In the genomic region with DNA sequence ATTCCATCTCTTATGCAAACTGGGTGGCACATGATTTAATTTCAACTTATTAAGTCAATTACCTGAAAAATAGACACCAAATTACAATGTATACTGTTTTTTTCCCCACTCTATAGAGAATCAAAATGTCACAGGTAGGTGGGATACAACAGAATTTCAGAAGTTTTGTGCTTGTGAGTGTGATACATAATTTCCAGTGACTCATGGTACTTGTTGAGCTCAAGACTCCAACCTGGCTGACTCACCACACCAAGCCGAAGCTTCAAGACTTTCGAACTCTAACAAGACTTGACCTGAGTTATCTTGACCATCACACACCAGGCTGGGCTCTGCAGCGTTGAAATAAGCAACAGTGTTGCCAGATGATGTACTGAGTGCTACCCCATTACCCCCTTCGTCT, we compare ENCODE assay signal across 20 mouse cellular contexts. TPM values are rescaled to one million over a fixed set of nuclear protein-coding genes. Genes with fewer than 3 reads are reported as not detected.
DNase-seq lines count a peak whose midpoint lies in the region; ATAC-seq and TF ChIP-seq lines count a peak whose summit lies in the region.
"Had no signal": no experiment of that assay in that cellular context is flagged by ENCODE, and none has a peak within 500 bp of the region (broad histone marks: within the 10 kb centered on the region; RNA-seq: fewer than 3 reads in every experiment).

No protein-coding gene starts in this region.

- no peaks in the 10 kb centered on the region for H3K36me3 ChIP-seq in CH12.LX (replicated peaks in 1 of 2; ENCODE audit: control insufficient read depth in 1 of 2, insufficient read depth in 1 of 2, low read length in 1 of 2)
- H3K36me3 ChIP-seq in kidney, embryonic 15.5 days: no peaks in the 10 kb centered on the region
- H3K36me3 ChIP-seq: embryonic facial prominence, embryonic 10.5 days; G1E; heart, embryonic 10.5 days; hindbrain, embryonic 13.5 days had no signal

- WGBS in kidney, embryonic 15.5 days: 73% methylated on average over 4 of the region's 4 CpGs

- H3K4me2 ChIP-seq in CH12.LX (ENCODE audit: insufficient read depth, low read depth, poor library complexity, severe bottlenecking): peak overlapping the region; percentile 4; the same call in 1 of the 2 replicates
- no peak overlapping the region for H3K4me2 ChIP-seq in kidney, embryonic 15.5 days
- H3K4me2 ChIP-seq: forebrain, embryonic 13.5 days; hindbrain, embryonic 13.5 days had no signal

- no peaks in the 10 kb centered on the region for H3K27me3 ChIP-seq in CH12.LX (replicated peaks)
- no peaks in the 10 kb centered on the region for H3K27me3 ChIP-seq in kidney, embryonic 15.5 days
- H3K27me3 ChIP-seq: forebrain, embryonic 13.5 days; hindbrain, embryonic 13.5 days had no signal

- no peak overlapping the region for H3K27ac ChIP-seq in CH12.LX (ENCODE audit: insufficient read depth, low read depth)
- H3K27ac ChIP-seq in kidney, embryonic 15.5 days: no peak overlapping the region
- H3K27ac ChIP-seq: embryonic facial prominence, embryonic 10.5 days; forebrain, embryonic 13.5 days; heart, embryonic 10.5 days; hindbrain, embryonic 13.5 days; hindbrain, postnatal 0 days had no signal

- in situ Hi-C loops in CH12.LX (cut with MboI; ENCODE audit: low pct_ligation_motif_present, low pct_unique_long_range_greater_than_20kb, low sequenced_read_pairs): no loop called here

- no peak for ATAC-seq in kidney, embryonic 15.5 days (replicated peaks; ENCODE audit: low FRiP score)
- ATAC-seq: forebrain, embryonic 13.5 days; forebrain, postnatal 0 days; hindbrain, postnatal 0 days; intestine, embryonic 16.5 days had no signal

- TF ChIP-seq POLR2A in CH12.LX (IDR thresholded peaks at IDR 0.05; ENCODE audit: low read depth, low read length): no peak

- TF ChIP-seq EP300 in CH12.LX (IDR thresholded peaks at IDR 0.05; ENCODE audit: low read length): peak; percentile 85

- no peak for TF ChIP-seq CTCF in CH12.LX (conservative IDR thresholded peaks at IDR 0.05 in 1 of 2, IDR thresholded peaks at IDR 0.05 in 1 of 2; ENCODE audit: low read depth in 2 of 2, low read length in 2 of 2)

- H3K9ac ChIP-seq in CH12.LX (ENCODE audit: insufficient read depth, low read depth): no peak overlapping the region
- H3K9ac ChIP-seq in kidney, embryonic 15.5 days: no peak overlapping the region
- H3K9ac ChIP-seq: forebrain, embryonic 13.5 days; forebrain, postnatal 0 days; hindbrain, embryonic 13.5 days had no signal

- no peak for TF ChIP-seq RAD21 in CH12.LX (IDR thresholded peaks at IDR 0.05; ENCODE audit: low read depth, low read length)

- no peak overlapping the region for H3K4me3 ChIP-seq in CH12.LX (replicated peaks in 1 of 3; ENCODE audit: low read depth in 2 of 3, low read length in 2 of 3, poor library complexity in 1 of 3)
- H3K4me3 ChIP-seq in kidney, embryonic 15.5 days (replicated peaks): no peak overlapping the region
- H3K4me3 ChIP-seq: embryonic facial prominence, embryonic 10.5 days; forebrain, embryonic 13.5 days; heart, embryonic 10.5 days; hindbrain, embryonic 13.5 days had no signal

- no peaks in the 10 kb centered on the region for H3K79me2 ChIP-seq in CH12.LX (replicated peaks; ENCODE audit: control insufficient read depth, extremely low read depth, insufficient read depth, poor library complexity, severe bottlenecking)

- DNase-seq in testis, postnatal 14 days (ENCODE audit: low spot score): peak; percentile 40
- DNase-seq in testis, postnatal 10 days (ENCODE audit: low spot score): no peak
- peak; percentile 39 for DNase-seq in CH12.LX (ENCODE audit: extremely low read depth)
- peak; percentile 47 for DNase-seq in induced T-regulatory cell, adult 2 months (ENCODE audit: low read depth)
- no peak for DNase-seq in layer of hippocampus, adult 8-10 months (ENCODE audit: low spot score in 2 of 2)
- DNase-seq: adrenal gland, postnatal 14 days; cerebellum, adult 2 months; cerebellum, postnatal 10 days; forebrain, postnatal 0 days; gastrocnemius, postnatal 14 days; heart, postnatal 10 days; heart, postnatal 4 days had no signal

- dilution Hi-C loops in CH12.LX (cut with MboI; ENCODE audit: extremely low pct_ligation_motif_present, extremely low pct_unique_long_range_greater_than_20kb, low sequenced_read_pairs): no loop called here

- H3K9me3 ChIP-seq in CH12.LX (replicated peaks; ENCODE audit: low read length): no peaks in the 10 kb centered on the region
- no peaks in the 10 kb centered on the region for H3K9me3 ChIP-seq in kidney, embryonic 15.5 days (replicated peaks)
- H3K9me3 ChIP-seq: embryonic facial prominence, embryonic 10.5 days; forebrain, embryonic 13.5 days; heart, embryonic 10.5 days; hindbrain, embryonic 13.5 days had no signal

- H3K4me1 ChIP-seq in CH12.LX (ENCODE audit: control insufficient read depth in 1 of 2, insufficient read depth in 2 of 2): peaks cover 27 to 53% of the 10 kb centered on the region in 2 experiments
- H3K4me1 ChIP-seq in kidney, embryonic 15.5 days: no peaks in the 10 kb centered on the region
- H3K4me1 ChIP-seq: forebrain, embryonic 13.5 days; heart, embryonic 10.5 days; hindbrain, embryonic 13.5 days had no signal

TF ChIP-seq in CH12.LX, 34 proteins besides CTCF, POLR2A, EP300 and RAD21:
- TF ChIP-seq ETS1 (conservative IDR thresholded peaks at IDR 0.05; ENCODE audit: low read depth, low read length) (peak; percentile 70), IRF4 (IDR thresholded peaks at IDR 0.05; ENCODE audit: low read depth, low read length) (0 out of 2 replicates have a peak, but pooled peaks have one; percentile 39), JUN (IDR thresholded peaks at IDR 0.05; ENCODE audit: insufficient read depth, low read depth, low read length) (peak; percentile 75), E2F4 (IDR thresholded peaks at IDR 0.05; ENCODE audit: insufficient replicate concordance, low read depth, low read length) (no peak), JUND (conservative IDR thresholded peaks at IDR 0.05; ENCODE audit: low read depth, low read length) (peak; percentile 89)

RNA-seq across cellular contexts. Expression of a gene that starts 42.0 kb away (rescaled TPM):
- total RNA-seq in CH12.LX (2012; rRNA removed): 90.3 and 123 TPM in 2 replicates
- 187 TPM in 2 replicates for total RNA-seq in CH12.LX (2014; rRNA removed)
- 179 TPM in 2 replicates for polyA plus RNA-seq in CH12.LX (2012; ENCODE audit: insufficient read length, low read depth)
- polyA plus RNA-seq in kidney, embryonic 15.5 days (2015; fragmentation: Nextera tagmentation; extraction: Ambion mirVana): 109 and 110 TPM in 2 replicates
- total RNA-seq in layer of hippocampus, adult 8-10 months (2022): 10 to 100 TPM; 42.6 to 54.6 (median 49.4) TPM

RNA-seq across cellular contexts. Expression of a gene that starts 51.0 kb away (rescaled TPM):
- total RNA-seq in CH12.LX (2012; rRNA removed): 699 and 716 TPM in 2 replicates
- 664 and 673 TPM in 2 replicates for total RNA-seq in CH12.LX (2014; rRNA removed)
- polyA plus RNA-seq in CH12.LX (2012; ENCODE audit: insufficient read length, low read depth): 251 and 338 TPM in 2 replicates
- polyA plus RNA-seq in kidney, embryonic 15.5 days (2015; fragmentation: Nextera tagmentation; extraction: Ambion mirVana): 849 and 854 TPM in 2 replicates
- 100 to 1,000 TPM; 247 to 327 (median 290) TPM for total RNA-seq in layer of hippocampus, adult 8-10 months (2022)

Comparison
In these comparisons a context has a peak if more than half of its experiments do, and no peak if none do; other contexts are left out.
1. DNase-seq: peak in testis, postnatal 14 days (single experiment), CH12.LX (single experiment) and induced T-regulatory cell, adult 2 months (single experiment); none in testis, postnatal 10 days (single experiment) and layer of hippocampus, adult 8-10 months (0 of 2).